Mouse (Mus musculus): Measurements from ENCODE around the gene Dio1.

Dio1 gene

GRCm38 (mm10) chr4:107299779-107300340 lies 7.1 kb downstream of the Dio1 start:
- DNase-seq = no peak

GRCm38 (mm10) chr4:107298071-107298606 lies 8.8 kb downstream of the Dio1 start:
- DNase-seq = no peak

GRCm38 (mm10) chr4:107292273-107292662 lies 14.7 kb downstream of the Dio1 start:
- DNase-seq = peak; percentile 59

GRCm38 (mm10) chr4:107291611-107292272 lies 15.2 kb downstream of the Dio1 start:
- no peak for DNase-seq

GRCm38 (mm10) chr4:107287517-107287916 lies 19.5 kb downstream of the Dio1 start:
- no peak for DNase-seq

- no peak for DNase-seq
These were observed 20.6 kb downstream of the Dio1 start for GRCm38 (mm10) chr4:107286386-107286785.

GRCm38 (mm10) chr4:107285446-107286200 lies 21.3 kb downstream of the Dio1 start:
- DNase-seq = no peak

GRCm38 (mm10) chr4:107280843-107281475 lies 26.0 kb downstream of the Dio1 start:
- DNase-seq = no peak

- DNase-seq = no peak
These were observed 28.7 kb downstream of the Dio1 start for GRCm38 (mm10) chr4:107278188-107278707.

- DNase-seq = no peak
These were observed 32.5 kb downstream of the Dio1 start for GRCm38 (mm10) chr4:107274511-107274910.

- no peak for DNase-seq
These were observed 33.3 kb downstream of the Dio1 start for GRCm38 (mm10) chr4:107273683-107274082.

GRCm38 (mm10) chr4:107260001-107260400 lies 47.0 kb downstream of the Dio1 start:
- DNase-seq = no peak

- DNase-seq = no peak
These were observed 52.6 kb downstream of the Dio1 start for GRCm38 (mm10) chr4:107254414-107254813.

GRCm38 (mm10) chr4:107253125-107254091 lies 53.6 kb downstream of the Dio1 start, which contains the start of the genes Lrrc42 and Hspb11:
Gene Lrrc42, minus strand, starts transcription at chr4:107253532.
Gene Hspb11, plus strand, starts transcription at chr4:107253593.
- DNase-seq = peak; percentile 97

- DNase-seq = no peak
These were observed 54.4 kb downstream of the Dio1 start for GRCm38 (mm10) chr4:107252522-107252921.

GRCm38 (mm10) chr4:107250494-107250893 lies 56.5 kb downstream of the Dio1 start:
- peak; percentile 77 for DNase-seq

GRCm38 (mm10) chr4:107249471-107249870 lies 57.5 kb downstream of the Dio1 start:
- peak; percentile 35 for DNase-seq

- no peak for DNase-seq
These were observed 58.9 kb downstream of the Dio1 start for GRCm38 (mm10) chr4:107248061-107248460.

GRCm38 (mm10) chr4:107247110-107247509 lies 59.9 kb downstream of the Dio1 start:
- no peak for DNase-seq

GRCm38 (mm10) chr4:107246040-107246439 lies 60.9 kb downstream of the Dio1 start:
- DNase-seq = no peak

- DNase-seq = no peak
These were observed 61.6 kb downstream of the Dio1 start for GRCm38 (mm10) chr4:107245368-107245767.
